Mouse (Mus musculus) embryonic fibroblast, embryonic 13.5 days (primary cell): Measurements from ENCODE around the gene Gm20479.

Experiments used
- CTCF ChIP-seq: IDR thresholded peaks from 2 replicates; pipeline ENCODE4 v1.5.1; 2011; ENCODE audit warnings: mild to moderate bottlenecking, control low read depth, low read length, moderate library complexity, borderline replicate concordance; ENCODE audit not compliant: insufficient read depth
- POLR2A ChIP-seq: IDR thresholded peaks from 2 replicates; pipeline ENCODE4 v1.6.1; 2011; ENCODE audit warnings: low read depth, mild to moderate bottlenecking, control low read depth, low read length, moderate library complexity

- TF ChIP-seq CTCF (no peak), POLR2A (no peak)
Measured at GRCm38 (mm10) chr7:27406481-27406880, 49.3 kb upstream of the Gm20479 start.
